Mouse (Mus musculus) ES-Bruce4 (cell line): ENCODE results near the gene Fgfr2. TPM values are rescaled to one million over a fixed set of nuclear protein-coding genes. Genes with fewer than 3 reads are reported as not detected.

Experiments used
- H3K27ac ChIP-seq: 2 replicates; pipeline ENCODE4 v1.5.1; 2012; ENCODE audit warnings: low read length, inconsistent platforms; ENCODE audit not compliant: insufficient read depth
- H3K27me3 ChIP-seq: 2 replicates; pipeline ENCODE4 v1.6.1; 2012; ENCODE audit warnings: mild to moderate bottlenecking, low read length, inconsistent platforms; ENCODE audit not compliant: control insufficient read depth, poor library complexity, insufficient read depth, severe bottlenecking
- H3K36me3 ChIP-seq: 2 replicates; pipeline ENCODE4 v1.6.1; 2012; ENCODE audit warnings: inconsistent platforms, mild to moderate bottlenecking, low read length, moderate library complexity; ENCODE audit not compliant: control insufficient read depth, poor library complexity, insufficient read depth, severe bottlenecking
- H3K4me1 ChIP-seq: one replicate; pipeline ENCODE4 v1.8.1; 2011; ENCODE audit warnings: low read length; ENCODE audit not compliant: control insufficient read depth, insufficient read depth
- H3K4me3 ChIP-seq: 2 replicates; pipeline ENCODE4 v1.5.1; 2011; ENCODE audit warnings: low read depth, mild to moderate bottlenecking, low read length
- H3K9ac ChIP-seq: 2 replicates; pipeline ENCODE4 v1.6.1; 2012; ENCODE audit warnings: low read depth, mild to moderate bottlenecking, inconsistent platforms; ENCODE audit not compliant: poor library complexity, severe bottlenecking
- H3K9me3 ChIP-seq: replicated peaks from 2 replicates; pipeline ENCODE4 v1.6.1; 2012; ENCODE audit warnings: mild to moderate bottlenecking, low read length, inconsistent platforms; ENCODE audit not compliant: control insufficient read depth, poor library complexity, insufficient read depth, severe bottlenecking
- CTCF ChIP-seq: IDR thresholded peaks from one replicate; pipeline ENCODE4 v1.8.1; 2011; ENCODE audit warnings: low read depth, low read length
- EP300 ChIP-seq: IDR thresholded peaks from 2 replicates; pipeline ENCODE4 v1.6.1; 2011; ENCODE audit warnings: low read depth, low read length; ENCODE audit not compliant: insufficient read depth
- POLR2A ChIP-seq: IDR thresholded peaks from one replicate; pipeline ENCODE4 v1.8.1; 2011; ENCODE audit warnings: low read length; ENCODE audit not compliant: insufficient read depth
- polyA plus RNA-seq: library from polyadenylated mRNA; stranded (reverse); fragments of >200 nt; gene quantifications from 2 replicates; pipeline ENCODE4 v1.2.4, GENCODE M21; 2011; ENCODE audit warnings: low read depth; ENCODE audit not compliant: missing spikeins, insufficient read depth, insufficient read length

Fgfr2 gene
- polyA plus RNA-seq, 1 experiment, result 34.8 TPM

DNA sequence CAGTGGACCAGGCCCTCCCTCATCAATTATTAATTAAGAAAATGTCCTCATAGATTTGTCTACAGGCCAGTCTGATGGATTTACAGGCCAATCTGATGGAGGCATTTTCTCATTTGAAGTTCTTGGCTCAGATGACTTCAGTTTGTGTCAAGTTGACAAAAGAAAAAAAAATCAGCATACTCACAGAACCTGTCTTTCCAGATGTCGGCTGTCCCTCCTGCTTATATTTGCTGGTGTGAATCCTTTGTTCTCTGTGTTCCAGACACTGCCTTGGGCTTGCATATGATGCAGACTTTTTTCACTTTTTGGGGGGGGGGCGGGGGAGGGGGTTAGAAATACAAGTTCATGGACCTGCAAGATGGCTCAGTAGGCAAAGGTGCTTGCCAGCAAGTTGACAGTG is 1472.9 kb downstream of the Fgfr2 start:
- no peaks in the 10 kb centered on the region for H3K36me3 ChIP-seq
- no peaks in the 10 kb centered on the region; the same call in 1 of the 2 replicates for H3K27me3 ChIP-seq
- H3K9me3 ChIP-seq, result no peaks in the 10 kb centered on the region
- H3K27ac ChIP-seq, result no peak overlapping the region
- H3K9ac ChIP-seq, result no peak overlapping the region
- H3K4me1 ChIP-seq, result peaks cover 3% of the 10 kb centered on the region
- TF ChIP-seq CTCF (no peak), EP300 (no peak), POLR2A (no peak)
- H3K4me3 ChIP-seq, result no peak overlapping the region

DNA sequence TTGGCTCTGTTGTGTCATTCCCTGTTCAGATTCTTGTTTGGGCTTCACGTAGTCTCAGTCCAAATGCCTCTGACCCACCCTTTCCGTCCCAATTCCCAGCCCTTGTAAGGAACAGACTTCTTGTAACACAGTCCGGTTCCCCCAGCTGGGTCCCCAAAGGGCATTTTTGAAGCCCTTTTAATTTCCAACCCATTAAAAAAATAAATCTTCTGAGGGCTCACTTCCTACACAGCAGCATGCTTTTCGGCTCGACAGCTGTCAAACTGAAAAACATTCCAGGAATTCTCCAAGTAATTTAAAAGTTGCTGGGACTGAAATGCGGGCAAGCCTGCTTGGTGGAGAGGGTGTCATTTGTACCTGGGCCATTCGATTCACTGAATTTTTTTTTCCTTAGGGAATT is 1474.9 kb downstream of the Fgfr2 start:
- H3K9ac ChIP-seq, result no peak overlapping the region
- H3K36me3 ChIP-seq, result no peaks in the 10 kb centered on the region
- H3K9me3 ChIP-seq, result no peaks in the 10 kb centered on the region
- no peaks in the 10 kb centered on the region for H3K27me3 ChIP-seq
- no peak overlapping the region for H3K4me3 ChIP-seq
- TF ChIP-seq EP300 (no peak), POLR2A (no peak), CTCF (no peak)
- no peak overlapping the region for H3K27ac ChIP-seq
- H3K4me1 ChIP-seq, result peaks cover 3% of the 10 kb centered on the region

DNA sequence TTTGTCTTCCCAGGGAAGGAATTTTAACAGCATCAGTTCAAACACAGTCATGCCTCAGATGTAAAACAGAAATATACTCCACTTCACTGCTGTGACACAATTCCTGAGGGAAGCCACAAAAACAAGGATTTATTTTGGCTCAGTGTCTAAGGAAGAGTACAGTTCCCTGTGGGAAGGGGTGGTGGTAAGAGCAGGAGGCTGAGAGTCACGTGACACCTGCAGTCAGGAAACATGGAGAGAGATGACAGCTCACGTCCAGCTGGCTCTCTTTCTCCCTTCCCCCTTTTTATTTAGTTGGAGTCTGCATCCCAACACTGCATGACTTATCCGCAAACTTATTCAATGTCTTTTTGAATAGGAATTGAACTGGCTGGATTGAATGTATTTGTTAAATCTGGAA is 1475.6 kb downstream of the Fgfr2 start:
- no peaks in the 10 kb centered on the region for H3K9me3 ChIP-seq
- H3K4me1 ChIP-seq, result peaks cover 3% of the 10 kb centered on the region
- H3K27ac ChIP-seq, result no peak overlapping the region
- no peak overlapping the region for H3K9ac ChIP-seq
- TF ChIP-seq POLR2A (no peak), CTCF (no peak), EP300 (no peak)
- no peaks in the 10 kb centered on the region for H3K36me3 ChIP-seq
- no peaks in the 10 kb centered on the region for H3K27me3 ChIP-seq
- no peak overlapping the region for H3K4me3 ChIP-seq

DNA sequence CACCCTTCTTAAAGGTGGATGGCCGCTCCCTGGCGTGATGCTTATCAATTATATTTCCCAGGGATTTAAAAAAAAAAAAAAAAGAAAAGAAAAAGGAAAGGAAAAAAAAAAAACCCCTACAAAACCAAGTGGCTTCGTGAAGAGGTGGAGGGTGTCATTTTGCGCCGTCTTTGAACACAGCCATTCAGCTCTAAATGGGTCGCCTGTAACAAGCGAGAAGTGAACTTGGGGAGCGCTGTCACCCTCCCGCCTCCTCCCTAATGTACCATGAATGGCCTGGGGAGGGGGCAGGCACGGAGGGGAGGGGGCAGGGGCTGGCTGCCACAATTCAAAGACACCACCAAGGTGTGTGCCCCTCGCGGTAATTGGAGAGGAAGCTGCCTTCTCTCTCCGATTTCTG is 1478.6 kb downstream of the Fgfr2 start:
- no peaks in the 10 kb centered on the region for H3K27me3 ChIP-seq
- no peaks in the 10 kb centered on the region for H3K4me1 ChIP-seq
- H3K9me3 ChIP-seq, result no peaks in the 10 kb centered on the region
- H3K4me3 ChIP-seq, result no peak overlapping the region
- no peaks in the 10 kb centered on the region for H3K36me3 ChIP-seq
- H3K9ac ChIP-seq, result no peak overlapping the region
- no peak for TF ChIP-seq CTCF
- TF ChIP-seq POLR2A, result no peak
- TF ChIP-seq EP300, result no peak
- H3K27ac ChIP-seq, result no peak overlapping the region

DNA sequence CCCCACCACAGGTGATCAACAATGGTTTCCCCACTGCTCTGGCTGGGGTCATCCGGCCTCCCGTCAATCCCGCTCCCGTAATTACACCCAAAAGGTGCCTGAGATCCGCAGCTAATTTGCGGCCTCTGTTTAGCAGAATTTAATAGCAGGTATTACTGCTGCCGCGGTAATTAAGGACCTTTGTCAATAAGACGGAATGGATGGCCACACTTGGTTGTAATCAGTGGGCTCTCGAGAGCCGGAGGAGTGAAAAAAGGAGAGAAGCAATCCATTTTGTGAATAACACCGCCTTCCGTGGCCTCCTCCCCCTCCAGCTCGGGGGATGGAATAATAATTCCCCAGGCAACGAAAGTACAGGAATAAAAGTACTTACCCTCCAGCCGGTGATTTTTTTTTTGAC is 1479.1 kb downstream of the Fgfr2 start:
- TF ChIP-seq EP300 (no peak), POLR2A (no peak), CTCF (no peak)
- no peak overlapping the region for H3K27ac ChIP-seq
- no peaks in the 10 kb centered on the region for H3K36me3 ChIP-seq
- no peaks in the 10 kb centered on the region for H3K27me3 ChIP-seq
- H3K9ac ChIP-seq, result no peak overlapping the region
- H3K4me1 ChIP-seq, result no peaks in the 10 kb centered on the region
- H3K9me3 ChIP-seq, result no peaks in the 10 kb centered on the region
- H3K4me3 ChIP-seq, result no peak overlapping the region

DNA sequence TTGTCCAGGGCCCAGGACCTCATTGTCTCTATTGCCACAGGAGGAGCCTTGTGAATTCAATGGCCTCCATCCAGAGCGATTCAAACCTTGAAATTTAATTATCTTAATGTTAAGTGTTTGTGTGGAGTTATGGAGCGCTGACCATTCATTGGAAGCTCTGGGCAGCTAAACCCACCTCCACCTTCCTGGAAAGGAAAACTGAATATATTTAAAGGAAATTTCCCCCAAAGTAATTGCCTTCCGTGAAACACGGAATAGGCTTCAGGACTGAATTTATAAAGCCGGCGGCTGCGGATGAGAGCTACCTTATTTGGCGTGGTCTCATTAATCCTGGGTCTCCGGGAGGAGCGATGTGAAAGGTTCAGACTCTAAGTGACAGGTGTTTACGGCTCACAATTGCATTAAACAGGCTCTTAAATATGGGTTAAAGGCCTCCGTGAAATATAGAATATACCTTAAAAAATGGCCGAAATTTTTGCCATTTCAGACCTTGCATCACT is 1479.8 kb downstream of the Fgfr2 start:
- Histone ChIP-seq H3K9ac (no peak overlapping the region), H3K27ac (no peak overlapping the region), H3K27me3 (no peaks in the 10 kb centered on the region), H3K4me1 (no peaks in the 10 kb centered on the region), H3K9me3 (no peaks in the 10 kb centered on the region), H3K36me3 (no peaks in the 10 kb centered on the region), H3K4me3 (no peak overlapping the region)
- TF ChIP-seq POLR2A (no peak), CTCF (no peak), EP300 (no peak)
